Mouse (Mus musculus) urinary bladder, adult 18-20 months (tissue): ENCODE results near the gene Atl1.

Source experiments
- DNase-seq, 2 experiments: peaks; one replicate each; pipeline ENCODE4 v3.0.0; 2022; ENCODE audit warnings: low spot score in 2 of 2, mixed read lengths in 2 of 2

The Atl1 gene

DNA sequence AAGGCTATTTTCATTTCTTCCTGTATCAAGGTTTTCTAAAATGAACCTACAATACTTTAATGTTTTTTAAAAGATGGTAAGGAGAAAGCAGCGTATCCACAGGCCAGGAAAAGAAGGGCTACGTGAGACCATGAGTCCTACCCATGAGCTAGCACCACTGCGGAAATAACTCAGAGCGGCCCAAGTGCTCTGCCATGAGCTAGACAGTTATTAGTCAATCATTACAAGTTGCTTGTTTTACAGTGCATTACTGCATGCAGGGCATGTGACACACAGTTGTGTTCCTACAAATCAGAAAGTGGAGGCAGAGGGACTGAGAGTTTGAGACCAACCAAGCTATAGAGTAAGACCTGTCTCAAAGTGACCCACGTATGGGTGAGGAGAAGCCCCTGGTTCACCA lies 8.4 kb upstream of the Atl1 start:
- DNase-seq = no peak

GRCm38 (mm10) chr12:69885170-69885923 lies 7.1 kb upstream of the Atl1 start:
- no peak for DNase-seq

- DNase-seq = no peak
These were observed 4.6 kb upstream of the Atl1 start for GRCm38 (mm10) chr12:69887776-69888175.

DNA sequence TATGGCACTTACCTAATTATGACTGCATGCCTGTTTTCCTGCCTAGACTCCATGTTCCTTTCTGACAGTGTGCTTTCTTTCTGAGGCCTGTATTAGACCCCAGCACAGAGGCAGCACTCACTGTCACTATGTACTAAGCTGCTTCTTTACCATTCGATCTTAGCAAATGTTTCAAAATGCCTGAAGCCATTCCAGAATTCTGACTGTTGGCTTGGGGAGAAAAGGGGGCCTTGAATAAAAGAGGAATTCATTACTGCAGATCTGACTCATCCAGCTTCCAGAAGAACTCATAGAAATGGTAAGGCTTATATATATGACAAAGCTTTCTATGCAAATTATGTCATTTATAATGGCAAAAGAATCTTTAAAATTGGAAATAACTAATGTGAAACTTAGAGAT lies 4.1 kb upstream of the Atl1 start:
- no peak for DNase-seq

DNA sequence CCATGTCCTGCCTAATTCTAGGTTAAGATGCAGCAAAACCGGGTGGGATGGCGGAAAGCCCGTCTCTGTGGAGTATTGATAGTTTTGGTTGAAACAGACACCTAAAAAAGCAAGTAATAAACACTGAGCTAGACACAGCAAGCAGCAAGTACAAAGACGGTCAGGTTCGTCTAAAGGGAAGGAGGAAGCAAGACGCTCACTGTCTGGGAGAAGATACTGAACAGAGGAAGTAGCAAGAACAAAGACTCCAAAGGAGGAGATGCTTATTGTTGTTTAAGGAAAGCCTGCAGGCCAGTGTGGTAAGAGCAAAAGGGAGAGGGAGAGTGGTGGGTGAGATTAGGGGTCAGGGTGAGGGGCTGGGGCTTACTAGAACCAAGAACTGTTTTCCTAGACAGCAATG lies 2.4 kb upstream of the Atl1 start:
- no peak for DNase-seq

GRCm38 (mm10) chr12:69890476-69890875 lies 1.9 kb upstream of the Atl1 start:
- DNase-seq = no peak

DNA sequence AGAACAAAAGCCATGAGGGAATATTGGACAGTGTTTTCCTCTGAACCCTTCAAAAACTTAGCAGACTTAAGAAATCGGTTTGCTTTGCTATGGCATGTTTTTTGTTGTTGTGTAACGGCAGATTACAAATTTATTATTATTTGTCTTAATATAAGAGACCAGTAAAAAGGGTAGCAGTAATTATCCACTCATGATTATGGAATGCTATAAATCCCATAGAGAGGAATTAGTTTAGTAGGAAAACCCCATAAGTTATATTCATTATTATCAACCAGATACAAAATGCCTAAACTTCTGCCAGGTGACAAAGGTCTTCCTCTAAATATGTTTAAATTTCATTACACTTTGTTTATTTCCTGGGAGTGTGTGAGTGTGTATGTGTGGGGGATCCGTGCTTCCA lies 693 bp upstream of the Atl1 start:
- no peak for DNase-seq

GRCm38 (mm10) chr12:69893927-69894326 lies 1.5 kb downstream of the Atl1 start:
- DNase-seq = no peak

GRCm38 (mm10) chr12:69895046-69895445 lies 2.6 kb downstream of the Atl1 start:
- DNase-seq = no peak

DNA sequence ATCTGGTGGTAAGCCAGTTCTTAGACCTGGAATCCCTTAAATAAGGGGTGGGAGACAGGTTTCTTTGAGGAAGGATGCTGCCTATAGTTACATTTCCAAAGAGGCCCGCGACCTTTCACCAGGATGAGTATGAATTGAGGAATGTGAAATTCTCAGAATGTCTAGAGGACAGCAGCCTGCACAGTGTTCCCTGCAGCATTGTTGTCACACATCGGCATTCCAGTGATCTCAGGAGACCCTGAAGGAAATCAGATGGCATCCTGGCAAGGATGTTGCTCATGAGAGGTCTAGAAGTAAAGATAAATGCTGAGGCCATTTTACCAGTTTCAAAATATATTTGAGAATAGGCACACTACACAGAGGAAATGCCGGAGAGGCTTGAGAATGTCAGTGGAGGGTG lies 5.7 kb downstream of the Atl1 start:
- no peak for DNase-seq

- no peak for DNase-seq
These were observed 12.6 kb downstream of the Atl1 start for GRCm38 (mm10) chr12:69904991-69905390.

- DNase-seq = no peak
These were observed 15.5 kb downstream of the Atl1 start for GRCm38 (mm10) chr12:69907667-69908510.

DNA sequence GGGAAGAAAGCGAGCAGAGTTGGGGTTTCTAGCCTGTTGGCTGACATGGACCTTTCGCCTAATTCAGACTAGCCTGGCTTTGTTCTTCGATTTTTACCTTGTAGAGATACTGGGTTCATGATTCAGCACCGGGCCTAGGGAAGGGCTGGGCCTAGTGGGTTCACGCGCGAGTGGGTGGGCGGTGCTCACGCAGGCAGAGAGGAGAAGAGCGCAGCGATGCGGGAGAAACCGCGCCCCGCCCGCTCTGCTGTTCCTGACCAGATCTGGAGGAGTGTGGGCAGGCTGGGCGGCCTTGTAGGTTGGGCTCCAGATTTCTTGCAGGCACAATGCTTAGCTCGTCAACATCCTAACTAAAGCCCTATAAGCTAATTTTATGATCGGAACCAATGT lies 16.1 kb downstream of the Atl1 start:
- DNase-seq = no peak

- DNase-seq = no peak
These were observed 19.5 kb downstream of the Atl1 start for GRCm38 (mm10) chr12:69911906-69912305.

DNA sequence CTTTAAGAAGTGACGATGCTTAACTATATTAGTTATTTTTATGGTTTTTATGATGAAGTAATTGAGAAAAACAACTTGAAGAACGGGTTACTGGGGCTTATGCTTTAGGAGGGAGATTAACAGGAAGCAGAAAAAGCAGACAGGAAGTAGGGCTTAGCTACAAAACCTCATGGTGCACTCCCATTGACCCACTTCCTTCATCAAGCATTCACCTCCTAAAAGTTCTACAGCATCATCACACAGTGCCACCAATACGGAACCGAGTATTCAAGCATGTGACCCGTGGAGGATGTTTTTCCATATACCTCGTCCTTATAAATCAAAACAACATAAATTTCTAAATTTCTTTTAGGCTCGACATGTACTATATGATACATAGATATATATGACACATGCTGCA lies 20.3 kb downstream of the Atl1 start:
- DNase-seq = no peak

GRCm38 (mm10) chr12:69917870-69918269 lies 25.5 kb downstream of the Atl1 start:
- no peak for DNase-seq

GRCm38 (mm10) chr12:69922099-69922498 lies 29.7 kb downstream of the Atl1 start:
- no peak for DNase-seq

GRCm38 (mm10) chr12:69923128-69923527 lies 30.7 kb downstream of the Atl1 start:
- DNase-seq = no peak

DNA sequence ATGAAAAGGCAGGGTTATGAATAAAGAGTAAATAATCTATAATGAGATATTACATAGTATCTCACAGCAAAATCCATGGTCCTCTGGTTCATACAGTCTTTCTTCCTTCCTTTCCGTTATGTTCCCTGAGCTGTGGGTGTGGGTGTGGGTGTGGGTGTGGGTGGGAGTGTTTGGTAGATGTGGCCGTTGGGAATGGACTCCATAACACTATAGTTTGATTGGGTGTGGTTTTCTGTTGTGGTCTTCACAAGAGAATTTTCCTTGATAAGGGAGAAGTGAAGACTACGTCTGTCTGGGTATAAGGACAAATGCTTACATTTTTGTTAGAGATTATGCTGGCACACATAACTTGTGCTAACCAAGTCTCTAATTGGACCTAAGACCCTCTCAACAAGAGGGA lies 31.2 kb downstream of the Atl1 start:
- no peak for DNase-seq

DNA sequence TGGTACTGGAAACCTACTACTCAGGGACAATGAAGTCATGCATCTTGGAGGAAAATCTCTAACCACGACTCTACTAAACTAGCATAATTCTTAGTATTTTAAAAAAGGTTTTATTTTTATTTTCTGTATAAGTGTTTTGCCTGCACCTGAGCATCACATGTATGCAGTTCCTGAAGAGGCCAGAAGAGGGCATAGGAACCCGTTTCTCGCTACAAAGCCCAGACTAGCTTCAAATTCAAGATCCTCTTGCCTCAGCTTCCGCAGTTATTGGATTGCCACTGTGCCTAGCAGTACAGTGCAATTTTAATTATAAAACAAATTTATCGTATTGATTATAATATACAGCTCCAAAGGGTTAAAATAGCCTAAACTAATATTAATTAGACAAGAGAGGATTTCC lies 31.6 kb downstream of the Atl1 start:
- DNase-seq = no peak

- DNase-seq = no peak
These were observed 34.3 kb downstream of the Atl1 start for GRCm38 (mm10) chr12:69926716-69927115.

DNA sequence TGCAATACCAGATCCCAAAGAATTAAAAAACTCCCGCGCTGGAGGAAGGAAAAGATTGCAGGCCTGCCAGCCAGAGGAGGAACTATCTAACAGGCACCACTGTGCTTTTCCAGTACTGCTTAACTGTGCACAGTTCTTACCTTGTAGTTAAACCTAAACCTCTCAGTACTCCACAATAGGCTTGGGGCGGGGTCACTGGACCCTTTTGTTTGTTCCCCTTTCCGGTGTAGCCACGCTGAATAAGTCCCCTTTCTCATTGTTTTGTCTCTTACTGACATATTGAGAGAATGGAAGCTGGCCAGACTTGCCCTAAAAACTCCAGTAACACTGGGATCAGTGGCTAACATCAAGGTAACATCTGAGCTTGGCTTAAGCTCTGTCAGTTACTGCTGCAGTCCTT lies 45.3 kb downstream of the Atl1 start:
- DNase-seq = no peak

DNA sequence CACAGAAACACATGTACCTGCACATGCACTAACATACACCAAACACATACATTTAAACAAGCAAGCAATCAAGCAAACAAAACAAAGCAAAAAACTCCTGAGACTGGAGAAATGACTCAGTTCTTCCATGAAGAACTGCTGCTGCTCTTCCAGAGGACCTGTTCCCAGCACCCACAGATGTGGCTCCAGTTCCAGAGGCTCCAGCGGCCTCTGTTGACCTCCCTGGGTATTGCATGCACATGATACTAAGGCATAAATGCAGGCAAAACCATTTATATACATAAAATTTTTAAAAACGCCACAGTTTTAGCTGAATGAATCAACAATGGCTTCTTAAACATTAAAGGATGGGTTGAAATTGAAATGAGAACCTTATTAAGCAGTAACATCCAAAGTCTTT lies 46.9 kb downstream of the Atl1 start:
- DNase-seq = no peak
